Mouse (Mus musculus) CH12.LX (cell line): ENCODE measurements at regions not wholly inside any gene's neighbourhood (a gene's known extent, or its start where the extent isn't known, plus 50 kb on each side); places are given as distances from the start of the nearest gene placed in this dataset.

Experiments used
- DNase-seq: peaks from one replicate; pipeline ENCODE4 v3.0.0-alpha.2; 2013; ENCODE audit errors: extremely low read depth
- H3K27ac ChIP-seq: 2 replicates; pipeline ENCODE4 v1.5.1; 2012; ENCODE audit warnings: low read depth, mild to moderate bottlenecking, control low read depth, moderate library complexity; ENCODE audit not compliant: insufficient read depth
- H3K27me3 ChIP-seq: replicated peaks from 2 replicates; pipeline ENCODE3; 2012; ENCODE audit warnings: inconsistent platforms
- H3K36me3 ChIP-seq, 2 experiments: replicated peaks in 1 of 2; 2 replicates each; pipeline versions ENCODE3 to v1.6.1; 2012; ENCODE audit warnings: inconsistent platforms in 1 of 2, low read length in 1 of 2, mild to moderate bottlenecking in 1 of 2, mixed read lengths in 1 of 2, moderate library complexity in 1 of 2; ENCODE audit not compliant: control insufficient read depth in 1 of 2, insufficient read depth in 1 of 2
- H3K4me1 ChIP-seq, 2 experiments: 2 replicates each; pipeline ENCODE4 v1.6.1; 2012; ENCODE audit warnings: inconsistent platforms in 1 of 2, moderate library complexity in 1 of 2; ENCODE audit not compliant: insufficient read depth in 2 of 2, control insufficient read depth in 1 of 2
- H3K4me2 ChIP-seq: 2 replicates; pipeline ENCODE4 v1.6.1; 2012; ENCODE audit warnings: low read depth, mild to moderate bottlenecking, control low read depth; ENCODE audit not compliant: poor library complexity, insufficient read depth, severe bottlenecking
- H3K4me3 ChIP-seq, 3 experiments: fragments of 150-350 bp in 1 of 3; sonication (generic) in 1 of 3; replicated peaks in 1 of 3; 2 replicates each; pipeline versions ENCODE3 to v1.5.1; 2011 to 2012; ENCODE audit warnings: low read depth in 2 of 3, low read length in 2 of 3, mild to moderate bottlenecking in 2 of 3, moderate library complexity in 2 of 3, control low read depth in 1 of 3, improper control_type of control experiment in 1 of 3, inconsistent platforms in 1 of 3, mixed read lengths in 1 of 3; ENCODE audit not compliant: poor library complexity in 1 of 3
- H3K79me2 ChIP-seq: replicated peaks from 2 replicates; pipeline ENCODE4 v1.6.1; 2012; ENCODE audit warnings: mild to moderate bottlenecking, moderate library complexity; ENCODE audit not compliant: control insufficient read depth, poor library complexity, insufficient read depth, severe bottlenecking; ENCODE audit errors: extremely low read depth
- H3K9ac ChIP-seq: 2 replicates; pipeline ENCODE4 v1.6.1; 2012; ENCODE audit warnings: low read depth, mild to moderate bottlenecking, control low read depth, moderate library complexity; ENCODE audit not compliant: insufficient read depth
- H3K9me3 ChIP-seq: replicated peaks from 2 replicates; pipeline ENCODE3; 2012; ENCODE audit warnings: low read length, inconsistent platforms, mixed read lengths
- CHD2 ChIP-seq: IDR thresholded peaks from 2 replicates; pipeline ENCODE4 v1.6.1; 2011; ENCODE audit warnings: low read length, improper control_type of control experiment
- CTCF ChIP-seq, 2 experiments: IDR thresholded peaks in 1 of 2; conservative IDR thresholded peaks in 1 of 2; 2 replicates each; pipeline ENCODE4 v1.5.1; 2011 to 2012; ENCODE audit warnings: low read depth in 2 of 2, low read length in 2 of 2, improper control_type of control experiment in 1 of 2, inconsistent platforms in 1 of 2, mild to moderate bottlenecking in 1 of 2, moderate library complexity in 1 of 2
- E2F4 ChIP-seq: IDR thresholded peaks from 2 replicates; pipeline ENCODE4 v1.6.1; 2011; ENCODE audit warnings: low read depth, low read length, improper control_type of control experiment; ENCODE audit not compliant: insufficient replicate concordance
- ELF1 ChIP-seq: IDR thresholded peaks from 2 replicates; pipeline ENCODE4 v1.6.1; 2014; ENCODE audit warnings: low read depth, mild to moderate bottlenecking, inconsistent platforms, low read length, improper control_type of control experiment
- EP300 ChIP-seq: IDR thresholded peaks from 2 replicates; pipeline ENCODE4 v1.6.1; 2011; ENCODE audit warnings: low read length, improper control_type of control experiment
- ETS1 ChIP-seq: conservative IDR thresholded peaks from 2 replicates; pipeline ENCODE4 v1.6.1; 2012; ENCODE audit warnings: low read depth, mild to moderate bottlenecking, inconsistent platforms, low read length, improper control_type of control experiment, moderate library complexity
- GABPA ChIP-seq: IDR thresholded peaks from 2 replicates; pipeline ENCODE4 v1.6.1; 2012; ENCODE audit warnings: low read depth, low read length, improper control_type of control experiment, inconsistent platforms; ENCODE audit not compliant: insufficient replicate concordance
- HCFC1 ChIP-seq: IDR thresholded peaks from 2 replicates; pipeline ENCODE4 v1.6.1; 2012; ENCODE audit warnings: low read depth, mild to moderate bottlenecking, inconsistent platforms, low read length, improper control_type of control experiment
- IRF4 ChIP-seq: IDR thresholded peaks from 2 replicates; pipeline ENCODE4 v1.6.1; 2014; ENCODE audit warnings: low read depth, mild to moderate bottlenecking, inconsistent platforms, low read length, improper control_type of control experiment
- JUN ChIP-seq: IDR thresholded peaks from 2 replicates; pipeline ENCODE4 v1.6.1; 2011; ENCODE audit warnings: low read depth, mild to moderate bottlenecking, low read length, improper control_type of control experiment, moderate library complexity; ENCODE audit not compliant: insufficient read depth
- JUND ChIP-seq: conservative IDR thresholded peaks from 2 replicates; pipeline ENCODE4 v1.6.1; 2011; ENCODE audit warnings: low read depth, low read length, improper control_type of control experiment
- KAT2A ChIP-seq: IDR thresholded peaks from 2 replicates; pipeline ENCODE4 v1.6.1; 2012; ENCODE audit warnings: low read length, improper control_type of control experiment, inconsistent platforms; ENCODE audit not compliant: insufficient replicate concordance
- MAX ChIP-seq: IDR thresholded peaks from 2 replicates; pipeline ENCODE4 v1.6.1; 2011; ENCODE audit warnings: low read length, improper control_type of control experiment
- MAZ ChIP-seq: IDR thresholded peaks from 2 replicates; pipeline ENCODE4 v1.6.1; 2012; ENCODE audit warnings: low read depth, mild to moderate bottlenecking, inconsistent platforms, low read length, improper control_type of control experiment, moderate library complexity
- MEF2A ChIP-seq: IDR thresholded peaks from 2 replicates; pipeline ENCODE4 v1.6.1; 2014; ENCODE audit warnings: low read depth, mild to moderate bottlenecking, inconsistent platforms, low read length, improper control_type of control experiment, borderline replicate concordance
- MXI1 ChIP-seq: IDR thresholded peaks from 2 replicates; pipeline ENCODE4 v1.6.1; 2011; ENCODE audit warnings: mild to moderate bottlenecking, low read depth, low read length, improper control_type of control experiment
- NELFE ChIP-seq: IDR thresholded peaks from 2 replicates; pipeline ENCODE4 v1.6.1; 2011; ENCODE audit warnings: low read depth, low read length, improper control_type of control experiment
- PAX5 ChIP-seq: IDR thresholded peaks from 2 replicates; pipeline ENCODE4 v1.6.1; 2012; ENCODE audit warnings: low read length, inconsistent platforms, mixed read lengths
- POLR2A ChIP-seq: IDR thresholded peaks from 2 replicates; pipeline ENCODE4 v1.6.1; 2011; ENCODE audit warnings: low read depth, mild to moderate bottlenecking, improper control_type of control experiment, low read length
- RAD21 ChIP-seq: IDR thresholded peaks from 2 replicates; pipeline ENCODE4 v1.6.1; 2011; ENCODE audit warnings: low read depth, mild to moderate bottlenecking, low read length, improper control_type of control experiment, moderate library complexity
- RCOR1 ChIP-seq: conservative IDR thresholded peaks from 2 replicates; pipeline ENCODE4 v1.6.1; 2012; ENCODE audit warnings: low read depth, mild to moderate bottlenecking, inconsistent platforms, low read length, improper control_type of control experiment
- SIN3A ChIP-seq: IDR thresholded peaks from 2 replicates; pipeline ENCODE4 v1.6.1; 2012; ENCODE audit warnings: low read length, improper control_type of control experiment, inconsistent platforms
- SMC3 ChIP-seq: IDR thresholded peaks from 2 replicates; pipeline ENCODE4 v1.6.1; 2011; ENCODE audit warnings: low read depth, low read length, improper control_type of control experiment
- TBP ChIP-seq: conservative IDR thresholded peaks from 2 replicates; pipeline ENCODE4 v1.6.1; 2011; ENCODE audit warnings: low read depth, low read length, improper control_type of control experiment
- UBTF ChIP-seq: IDR thresholded peaks from 2 replicates; pipeline ENCODE4 v1.6.1; 2012; ENCODE audit warnings: low read depth, mild to moderate bottlenecking, inconsistent platforms, low read length, improper control_type of control experiment, moderate library complexity
- USF2 ChIP-seq: conservative IDR thresholded peaks from 2 replicates; pipeline ENCODE4 v1.6.1; 2011; ENCODE audit warnings: low read depth, low read length, improper control_type of control experiment
- ZKSCAN1 ChIP-seq: IDR thresholded peaks from 2 replicates; pipeline ENCODE4 v1.6.1; 2012; ENCODE audit warnings: low read depth, inconsistent platforms, low read length, improper control_type of control experiment, borderline replicate concordance
- ZNF384 ChIP-seq: IDR thresholded peaks from 2 replicates; pipeline ENCODE4 v1.6.1; 2012; ENCODE audit warnings: low read depth, low read length, improper control_type of control experiment, inconsistent platforms
- dilution Hi-C: fragments of 300-500 bp; cut with MboI; formaldehyde crosslinking; loops from 2 replicates; pipeline ENCODE4 v1.14.3; 2020; ENCODE audit warnings: low sequenced_read_pairs; ENCODE audit not compliant: extremely low pct_unique_long_range_greater_than_20kb, extremely low pct_ligation_motif_present
- in situ Hi-C: fragments of 300-500 bp; cut with MboI; formaldehyde crosslinking; loops from 3 replicates; pipeline ENCODE4 v1.14.3; 2019; ENCODE audit warnings: low sequenced_read_pairs, low pct_ligation_motif_present, low pct_unique_long_range_greater_than_20kb, mixed read lengths

DNA sequence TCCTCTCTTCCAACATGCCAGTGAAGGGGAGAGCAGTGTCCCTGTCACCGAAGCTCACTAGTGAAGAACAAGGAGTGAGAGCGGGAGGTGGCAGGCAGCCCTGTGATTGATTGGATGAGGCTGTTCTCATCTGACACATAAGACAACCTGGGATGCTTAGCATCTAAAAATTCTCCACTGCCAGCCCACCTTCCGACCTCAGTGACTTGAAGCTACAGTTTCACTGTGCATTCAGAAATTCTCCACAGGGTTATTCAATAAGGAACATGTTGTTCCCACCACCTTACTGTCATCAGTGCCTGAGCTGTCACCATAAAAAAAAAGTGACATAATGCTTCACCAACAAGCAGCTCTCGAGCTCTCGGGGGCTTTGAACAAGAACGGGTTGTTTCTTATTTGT, 100.0 kb downstream of the Elovl4 start:
- no peaks in the 10 kb centered on the region for H3K36me3 ChIP-seq
- no peak overlapping the region for H3K9ac ChIP-seq
- no peak overlapping the region for H3K4me2 ChIP-seq
- no peaks in the 10 kb centered on the region for H3K27me3 ChIP-seq
- no peak overlapping the region for H3K27ac ChIP-seq
- dilution Hi-C loops = no loop called here
- no peaks in the 10 kb centered on the region for H3K9me3 ChIP-seq
- H3K79me2 ChIP-seq = no peaks in the 10 kb centered on the region
- no peak overlapping the region for H3K4me3 ChIP-seq
- DNase-seq = no peak
- TF ChIP-seq MXI1 (no peak), TBP (no peak), CHD2 (no peak), PAX5 (no peak), JUND (no peak), ZNF384 (no peak), ZKSCAN1 (no peak), NELFE (no peak), ELF1 (no peak), HCFC1 (no peak), JUN (no peak), SIN3A (no peak), EP300 (no peak), CTCF (conservative IDR thresholded peaks at IDR 0.05 in 1 of 2, IDR thresholded peaks at IDR 0.05 in 1 of 2; ENCODE audit: low read depth in 2 of 2, low read length in 2 of 2) (no peak), RAD21 (no peak), USF2 (no peak), MEF2A (no peak), UBTF (no peak)
- in situ Hi-C loops = no loop called here
- no peaks in the 10 kb centered on the region for H3K4me1 ChIP-seq

DNA sequence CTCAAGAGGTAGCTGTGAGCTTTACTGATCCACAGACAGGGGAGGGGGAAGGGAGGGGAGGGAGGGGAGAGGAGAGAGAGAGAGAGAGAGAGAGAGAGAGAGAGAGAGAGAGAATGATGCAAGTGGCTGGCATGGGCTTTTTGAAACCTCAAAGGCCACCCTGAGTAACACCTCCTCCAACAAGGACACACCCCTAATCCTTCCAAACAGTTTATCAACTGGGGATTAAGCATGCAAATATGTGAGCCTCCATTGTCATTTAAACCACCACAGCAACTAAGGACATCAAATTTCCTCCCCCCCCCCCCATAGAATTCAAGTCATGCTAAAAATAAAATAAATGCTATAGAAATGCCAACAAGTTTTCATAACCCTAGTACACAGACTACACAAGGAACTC, 101.9 kb downstream of the Elovl4 start:
- in situ Hi-C loops = no loop called here
- TF ChIP-seq IRF4 (no peak), ETS1 (no peak), NELFE (no peak), JUND (no peak), E2F4 (no peak), KAT2A (no peak), ELF1 (no peak), RAD21 (no peak), SMC3 (no peak), POLR2A (no peak), MEF2A (no peak), GABPA (no peak), MAZ (no peak), EP300 (no peak), CTCF (conservative IDR thresholded peaks at IDR 0.05 in 1 of 2, IDR thresholded peaks at IDR 0.05 in 1 of 2; ENCODE audit: low read depth in 2 of 2, low read length in 2 of 2) (no peak), TBP (no peak), USF2 (no peak), MAX (no peak), PAX5 (no peak), RCOR1 (no peak)
- TF ChIP-seq, all 38 proteins: peak for 0
- dilution Hi-C loops = no loop called here

More for the DNA sequence above, 101.9 kb downstream of the Elovl4 start:
- H3K9me3 ChIP-seq = no peaks in the 10 kb centered on the region
- no peak overlapping the region for H3K4me2 ChIP-seq
- no peaks in the 10 kb centered on the region for H3K36me3 ChIP-seq
- H3K4me1 ChIP-seq = no peaks in the 10 kb centered on the region
- no peak overlapping the region for H3K9ac ChIP-seq
- H3K27ac ChIP-seq = no peak overlapping the region
- DNase-seq = no peak
- no peaks in the 10 kb centered on the region for H3K79me2 ChIP-seq
- H3K27me3 ChIP-seq = no peaks in the 10 kb centered on the region
- H3K4me3 ChIP-seq = no peak overlapping the region
